ENCODE assay signal across 10 mouse cellular contexts in genomic region chr14:50798512-50798911, GRCm38 (mm10). TPM values are rescaled to one million over a fixed set of nuclear protein-coding genes. Genes with fewer than 3 reads are reported as not detected.
DNase-seq lines count a peak whose midpoint lies in the region.
"Had no signal": no experiment of that assay in that cellular context is flagged by ENCODE, and none has a peak within 500 bp of the region (broad histone marks: within the 10 kb centered on the region; RNA-seq: fewer than 3 reads in every experiment).

No protein-coding gene starts in this region.

- intact Hi-C loops in heart, postnatal 14 days (cut with DNase I) = no loop called here
- intact Hi-C loops in gastrocnemius, postnatal 14 days (cut with DNase I; ENCODE audit: low total_unique reads) = no loop called here

- peak; percentile 58 for DNase-seq in heart, adult 11 months
- DNase-seq in heart, postnatal 14 days = no peak
- peak; percentile 53 for DNase-seq in retina, postnatal 1 day
- DNase-seq in retina, embryonic 14.5 days (ENCODE audit: low spot score) = no peak
- peak; percentile 13 for DNase-seq in forelimb bud, embryonic 11.5 days (ENCODE audit: low read depth, low spot score)
- DNase-seq in thymus, postnatal 14 days = peak; percentile 46
- no peak for DNase-seq in gastrocnemius, postnatal 14 days
- DNase-seq in urinary bladder, postnatal 4 days (ENCODE audit: low spot score in 2 of 2) = no peak
- DNase-seq: cerebellum, adult 18-20 months; gastrocnemius, postnatal 36 days had no signal

RNA-seq across cellular contexts. Expression of gene Ccnb1ip1, which starts 9.0 kb away (rescaled TPM):
- not detected for total RNA-seq in heart, postnatal 14 days (2021)
- under 1 TPM in 1 of 2 experiments, not detected in 1; 0.72 TPM for total RNA-seq in gastrocnemius, postnatal 14 days (2021)

RNA-seq across cellular contexts. Expression of gene Parp2, which starts 9.1 kb away (rescaled TPM):
- 10 to 100 TPM; 13.3 to 14.1 TPM for total RNA-seq in heart, postnatal 14 days (2021)
- total RNA-seq in gastrocnemius, postnatal 14 days (2021) = 1 to 10 TPM; 9.3 to 10.0 TPM

RNA-seq across cellular contexts. Expression of gene Ttc5, which starts 13.2 kb away (rescaled TPM):
- total RNA-seq in heart, postnatal 14 days (2021) = 10 to 100 TPM; 18.1 to 24.3 TPM
- 10 to 100 TPM; 12.0 to 12.3 TPM for total RNA-seq in gastrocnemius, postnatal 14 days (2021)

RNA-seq across cellular contexts. Expression of gene Olfr749, which starts 53.6 kb away (rescaled TPM):
- not detected for total RNA-seq in heart, postnatal 14 days (2021)
- not detected for total RNA-seq in gastrocnemius, postnatal 14 days (2021)
- total RNA-seq: gastrocnemius, postnatal 36 days had no signal

Comparison
In these comparisons a context has a peak if more than half of its experiments do, and no peak if none do; other contexts are left out.
1. DNase-seq: peak in heart, adult 11 months (single experiment), retina, postnatal 1 day (single experiment), forelimb bud, embryonic 11.5 days (single experiment) and thymus, postnatal 14 days (single experiment); none in heart, postnatal 14 days (0 of 2), retina, embryonic 14.5 days (single experiment), gastrocnemius, postnatal 14 days (single experiment) and urinary bladder, postnatal 4 days (0 of 2).